Mouse (Mus musculus) myocyte (in vitro differentiated cells): ENCODE results near the gene Nynrin.

ENCODE experiments used
- CEBPB ChIP-seq: IDR thresholded peaks from 2 replicates; pipeline ENCODE4 v1.6.1; 2011; ENCODE audit warnings: mild to moderate bottlenecking, moderate library complexity; ENCODE audit not compliant: poor library complexity, insufficient read depth, severe bottlenecking
- E2F4 ChIP-seq: IDR thresholded peaks from one replicate; pipeline ENCODE4 v1.6.1; 2011; ENCODE audit warnings: mild to moderate bottlenecking, control low read depth, moderate library complexity; ENCODE audit not compliant: insufficient read depth
- MAX ChIP-seq: IDR thresholded peaks from one replicate; pipeline ENCODE4 v1.6.1; 2011; ENCODE audit warnings: low read depth, mild to moderate bottlenecking, control low read depth
- MYOG ChIP-seq, 3 experiments: IDR thresholded peaks; one replicate each; pipeline ENCODE4 v1.6.1; 2011; ENCODE audit warnings: control low read depth in 2 of 3, low read depth in 2 of 3, mild to moderate bottlenecking in 2 of 3; ENCODE audit not compliant: insufficient read length in 2 of 3, control insufficient read depth in 1 of 3, insufficient read depth in 1 of 3
- POLR2A ChIP-seq: IDR thresholded peaks from one replicate; pipeline ENCODE4 v1.6.1; 2011; ENCODE audit warnings: low read depth, mild to moderate bottlenecking, control low read depth, moderate library complexity; ENCODE audit not compliant: insufficient read length
- POLR2AphosphoS2 ChIP-seq: IDR thresholded peaks from one replicate; pipeline ENCODE4 v1.6.1; 2011; ENCODE audit warnings: low read depth, control low read depth; ENCODE audit not compliant: insufficient read length
- TCF12 ChIP-seq: IDR thresholded peaks from one replicate; pipeline ENCODE4 v1.6.1; 2011; ENCODE audit warnings: mild to moderate bottlenecking, control low read depth; ENCODE audit not compliant: poor library complexity, insufficient read depth, severe bottlenecking
- TCF3 ChIP-seq: IDR thresholded peaks from one replicate; pipeline ENCODE4 v1.6.1; 2011; ENCODE audit warnings: low read depth, control low read depth; ENCODE audit not compliant: insufficient read length
- USF1 ChIP-seq: IDR thresholded peaks from one replicate; pipeline ENCODE4 v1.6.1; 2011; ENCODE audit warnings: low read depth, mild to moderate bottlenecking, control low read depth, moderate library complexity

GRCm38 (mm10) chr14:55872551-55872950 is 18.7 kb downstream of the Nynrin start:
- TF ChIP-seq TCF3 (no peak), CEBPB (no peak), E2F4 (no peak), MYOG (IDR thresholded peaks at IDR 0.05; ENCODE audit: control insufficient read depth in 1 of 3, insufficient read depth in 1 of 3, insufficient read length in 2 of 3, low read depth in 2 of 3) (no peak), POLR2AphosphoS2 (no peak), MAX (no peak), TCF12 (no peak), USF1 (no peak), POLR2A (no peak)
